In the genomic region with DNA sequence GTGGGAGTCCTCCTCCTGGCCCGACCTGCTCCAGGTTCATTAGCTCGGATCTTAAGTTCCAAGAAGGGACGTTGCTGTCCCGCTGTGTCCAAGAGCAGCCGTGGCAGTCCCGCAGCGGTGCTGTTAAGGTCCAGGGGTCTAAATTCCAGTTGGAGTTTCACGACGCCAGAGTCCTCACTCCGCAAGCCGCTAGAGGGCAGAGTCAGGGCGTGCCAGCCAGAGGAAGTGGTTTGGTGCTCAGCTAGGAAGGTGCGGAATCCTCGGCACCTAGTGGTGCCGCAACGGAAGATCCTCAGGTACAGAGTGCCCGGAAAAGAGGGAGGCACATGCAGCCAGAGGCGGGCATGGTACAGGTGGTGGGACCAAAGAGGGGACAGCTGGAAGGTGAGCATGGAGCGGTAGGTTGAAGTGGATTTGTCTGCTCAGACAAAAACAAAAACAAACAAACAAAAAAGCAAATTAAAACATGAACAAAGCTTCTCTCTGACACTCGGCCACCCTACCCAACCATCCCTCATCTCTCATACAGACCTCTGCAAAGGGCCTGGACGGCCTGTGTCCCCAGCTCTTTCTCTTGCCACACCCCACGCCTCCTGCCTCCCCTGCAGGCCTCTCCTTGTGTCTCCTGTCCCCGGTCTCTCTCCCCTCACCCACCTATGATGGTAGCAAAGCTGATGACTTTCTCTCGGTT, we compare ENCODE assay signal across 7 mouse cellular contexts. TPM values are rescaled to one million over a fixed set of nuclear protein-coding genes. Genes with fewer than 3 reads are reported as not detected.
A peak's percentile ranks its signal among the peaks of the same experiment; 100 is the strongest.
DNase-seq lines count a peak whose midpoint lies in the region; ATAC-seq lines count a peak whose summit lies in the region.

No protein-coding gene starts in this region.

- H3K9me3 ChIP-seq in forebrain, embryonic 13.5 days (replicated peaks): no peaks in the 10 kb centered on the region
- no peaks in the 10 kb centered on the region for H3K9me3 ChIP-seq in hindbrain, embryonic 14.5 days (ENCODE audit: control insufficient read depth, low read length)
- peaks cover 7% of the 10 kb centered on the region for H3K9me3 ChIP-seq in megakaryocyte, embryonic 14.5 days

- no peak overlapping the region for H3K27ac ChIP-seq in forebrain, embryonic 13.5 days
- no peak overlapping the region for H3K27ac ChIP-seq in hindbrain, embryonic 14.5 days

- peak overlapping the region; percentile 52; the same call in 1 of the 2 replicates for H3K9ac ChIP-seq in forebrain, embryonic 13.5 days
- H3K9ac ChIP-seq in hindbrain, embryonic 14.5 days: peak overlapping the region; percentile 39; the same call in 1 of the 2 replicates

- ATAC-seq in cerebellum, adult (ENCODE audit: insufficient number of reproducible peaks, low FRiP score, low TSS enrichment): peak; percentile 81
- peak; percentile 68; the same call in 1 of the 2 replicates for ATAC-seq in forebrain, embryonic 13.5 days
- ATAC-seq in hindbrain, embryonic 14.5 days (ENCODE audit: low FRiP score): peak; percentile 60; the same call in 1 of the 2 replicates

- H3K4me2 ChIP-seq in forebrain, embryonic 13.5 days: peak overlapping the region; percentile 51
- H3K4me2 ChIP-seq in hindbrain, embryonic 14.5 days (replicated peaks): peak overlapping the region; percentile 46

- 0 out of 2 replicates have a peak, but pooled peaks cover 15% of the 10 kb centered on the region for H3K27me3 ChIP-seq in forebrain, embryonic 13.5 days
- no peaks in the 10 kb centered on the region; the same call in 1 of the 2 replicates for H3K27me3 ChIP-seq in hindbrain, embryonic 14.5 days (ENCODE audit: control insufficient read depth, insufficient read depth, low read length)
- H3K27me3 ChIP-seq in megakaryocyte, embryonic 14.5 days (replicated peaks): peaks cover 47% of the 10 kb centered on the region

- 16% methylated on average over 24 of the region's 24 CpGs for WGBS in forebrain, embryonic 13.5 days
- 12% methylated on average over 24 of the region's 24 CpGs for WGBS in hindbrain, embryonic 14.5 days

- peak overlapping the region; percentile 17; the same call in 1 of the 2 replicates for H3K4me3 ChIP-seq in forebrain, embryonic 13.5 days
- peak overlapping the region; percentile 17 for H3K4me3 ChIP-seq in hindbrain, embryonic 14.5 days (replicated peaks; ENCODE audit: low read length)
- peak overlapping the region; percentile 87 for H3K4me3 ChIP-seq in megakaryocyte, embryonic 14.5 days (replicated peaks)

- peak; percentile 48 for DNase-seq in Muller cell, postnatal 12 days (ENCODE audit: inconsistent ontology term)
- peak; percentile 68 for DNase-seq in hindbrain, embryonic 14.5 days (ENCODE audit: low spot score)
- DNase-seq in left cerebral cortex, postnatal 10 days (ENCODE audit: extremely low spot score in 1 of 2, low spot score in 2 of 2): peak; percentile 52 to 80
- peak; percentile 77 for DNase-seq in right cerebral cortex, postnatal 14 days

- H3K4me1 ChIP-seq in forebrain, embryonic 13.5 days: 0 out of 2 replicates have a peak, but pooled peaks cover 5% of the 10 kb centered on the region
- H3K4me1 ChIP-seq in hindbrain, embryonic 14.5 days (replicated peaks; ENCODE audit: control insufficient read depth, insufficient read depth, low read length): 0 out of 2 replicates have a peak, but pooled peaks cover 3% of the 10 kb centered on the region
- peaks cover 26% of the 10 kb centered on the region for H3K4me1 ChIP-seq in megakaryocyte, embryonic 14.5 days

- intact Hi-C loops in left cerebral cortex, postnatal 10 days (cut with DNase I): loop anchor here (5.0 kb wide), 1 partner anchor 72 kb away; no protein-coding TSS in a partner anchor

- H3K36me3 ChIP-seq in forebrain, embryonic 13.5 days (ENCODE audit: poor library complexity, severe bottlenecking): no peaks in the 10 kb centered on the region
- H3K36me3 ChIP-seq in hindbrain, embryonic 14.5 days (replicated peaks; ENCODE audit: control insufficient read depth, insufficient read depth): no peaks in the 10 kb centered on the region
- H3K36me3 ChIP-seq in megakaryocyte, embryonic 14.5 days (replicated peaks; ENCODE audit: low read length): no peaks in the 10 kb centered on the region

RNA-seq across cellular contexts. Expression of a gene that starts 3.5 kb away (rescaled TPM):
- polyA plus RNA-seq in forebrain, embryonic 13.5 days (2015; fragmentation: Nextera tagmentation; extraction: Ambion mirVana): 0.03 and 0.06 TPM in 2 replicates
- polyA plus RNA-seq in hindbrain, embryonic 14.5 days (2014; fragmentation: Nextera tagmentation; extraction: Ambion mirVana): 0.04 TPM in 1 of 2 replicates, not detected in the other
- under 1 TPM in 1 of 2 experiments, not detected in 1; 0.08 TPM for total RNA-seq in left cerebral cortex, postnatal 10 days (2021)
- polyA plus RNA-seq in megakaryocyte, embryonic 14.5 days (2012; ENCODE audit: insufficient read depth, low replicate concordance): not detected in 2 replicates

RNA-seq across cellular contexts. Expression of a gene that starts 9.0 kb away (rescaled TPM):
- polyA plus RNA-seq in forebrain, embryonic 13.5 days (2015; fragmentation: Nextera tagmentation; extraction: Ambion mirVana): 1.1 and 2.1 TPM in 2 replicates
- 1.3 and 1.6 TPM in 2 replicates for polyA plus RNA-seq in hindbrain, embryonic 14.5 days (2014; fragmentation: Nextera tagmentation; extraction: Ambion mirVana)
- total RNA-seq in left cerebral cortex, postnatal 10 days (2021): 1 to 10 TPM; 1.5 to 1.7 TPM
- 0.02 TPM in 1 of 2 replicates, not detected in the other for polyA plus RNA-seq in megakaryocyte, embryonic 14.5 days (2012; ENCODE audit: insufficient read depth, low replicate concordance)

RNA-seq across cellular contexts. Expression of a gene that starts 19.5 kb away (rescaled TPM):
- polyA plus RNA-seq in forebrain, embryonic 13.5 days (2015; fragmentation: Nextera tagmentation; extraction: Ambion mirVana): not detected in 2 replicates
- polyA plus RNA-seq in hindbrain, embryonic 14.5 days (2014; fragmentation: Nextera tagmentation; extraction: Ambion mirVana): not detected in 2 replicates
- total RNA-seq in left cerebral cortex, postnatal 10 days (2021): not detected
- polyA plus RNA-seq in megakaryocyte, embryonic 14.5 days (2012; ENCODE audit: insufficient read depth, low replicate concordance): not detected in 2 replicates

RNA-seq across cellular contexts. Expression of a gene that starts 29.0 kb away (rescaled TPM):
- polyA plus RNA-seq in forebrain, embryonic 13.5 days (2015; fragmentation: Nextera tagmentation; extraction: Ambion mirVana): 0.39 and 0.72 TPM in 2 replicates
- polyA plus RNA-seq in hindbrain, embryonic 14.5 days (2014; fragmentation: Nextera tagmentation; extraction: Ambion mirVana): 0.88 and 1.1 TPM in 2 replicates
- under 1 TPM; 0.92 to 0.93 TPM for total RNA-seq in left cerebral cortex, postnatal 10 days (2021)
- 6.1 and 10.4 TPM in 2 replicates for polyA plus RNA-seq in megakaryocyte, embryonic 14.5 days (2012; ENCODE audit: insufficient read depth, low replicate concordance)

RNA-seq across cellular contexts. Expression of a gene that starts 29.4 kb away (rescaled TPM):
- polyA plus RNA-seq in forebrain, embryonic 13.5 days (2015; fragmentation: Nextera tagmentation; extraction: Ambion mirVana): 35.7 and 39.3 TPM in 2 replicates
- polyA plus RNA-seq in hindbrain, embryonic 14.5 days (2014; fragmentation: Nextera tagmentation; extraction: Ambion mirVana): 32.3 and 37.8 TPM in 2 replicates
- total RNA-seq in left cerebral cortex, postnatal 10 days (2021): 100 to 1,000 TPM; 288 to 322 TPM
- 139 and 346 TPM in 2 replicates for polyA plus RNA-seq in megakaryocyte, embryonic 14.5 days (2012; ENCODE audit: insufficient read depth, low replicate concordance)

Comparison
In these comparisons a context has a peak if more than half of its experiments do, and no peak if none do; other contexts are left out.
1. H3K4me3 ChIP-seq: peak in every context shown above with its lines; median percentile 87 in megakaryocyte, embryonic 14.5 days; 17 in forebrain, embryonic 13.5 days; 17 in hindbrain, embryonic 14.5 days.